Mouse (Mus musculus): ENCODE measurements around the gene 0610012G03Rik. TPM values are rescaled to one million over a fixed set of nuclear protein-coding genes. Genes with fewer than 3 reads are reported as not detected.
"Not testable (repeated sequence)": the region's sequence is repeated elsewhere in the genome, so short reads cannot be mapped to it uniquely, and the experiment has no call there.

The 0610012G03Rik gene
- polyA plus RNA-seq, 1 experiment: 49.6 TPM

DNA sequence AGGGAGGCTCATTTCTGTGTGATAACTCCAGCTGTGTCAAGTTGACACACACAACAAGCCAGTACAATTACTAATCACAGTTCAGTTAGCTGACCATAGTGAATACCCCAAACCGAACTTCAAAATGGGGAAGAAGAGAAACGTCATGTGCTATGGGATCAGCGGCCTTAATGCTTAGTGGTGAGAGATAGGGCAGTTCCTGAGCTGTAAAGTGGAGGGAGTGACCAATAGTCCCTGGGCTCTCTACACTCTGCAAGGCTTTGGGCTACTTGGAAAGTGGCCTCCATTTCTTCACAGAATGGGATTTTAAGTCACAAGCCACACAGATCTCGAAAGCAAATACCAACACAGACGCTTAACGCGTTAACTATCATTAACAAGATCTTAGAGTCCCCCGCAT, 961 bp downstream of the 0610012G03Rik start:
- 16% methylated on average over 8 of the region's 8 CpGs for WGBS
- DNase-seq: no peak
- peak overlapping the region; percentile 99 for H3K4me3 ChIP-seq (replicated peaks; ENCODE audit: extremely low read depth, low read depth, low read length)
- H3K4me1 ChIP-seq (ENCODE audit: control insufficient read depth, insufficient read depth, low read length): peaks cover 7% of the 10 kb centered on the region; the same call in 1 of the 2 replicates
- TF ChIP-seq POLR2A (IDR thresholded peaks at IDR 0.05; ENCODE audit: borderline replicate concordance, extremely low read depth, low read depth, low read length): no peak
- TF ChIP-seq CTCF (IDR thresholded peaks at IDR 0.05; ENCODE audit: insufficient read depth, low read length): no peak

DNA sequence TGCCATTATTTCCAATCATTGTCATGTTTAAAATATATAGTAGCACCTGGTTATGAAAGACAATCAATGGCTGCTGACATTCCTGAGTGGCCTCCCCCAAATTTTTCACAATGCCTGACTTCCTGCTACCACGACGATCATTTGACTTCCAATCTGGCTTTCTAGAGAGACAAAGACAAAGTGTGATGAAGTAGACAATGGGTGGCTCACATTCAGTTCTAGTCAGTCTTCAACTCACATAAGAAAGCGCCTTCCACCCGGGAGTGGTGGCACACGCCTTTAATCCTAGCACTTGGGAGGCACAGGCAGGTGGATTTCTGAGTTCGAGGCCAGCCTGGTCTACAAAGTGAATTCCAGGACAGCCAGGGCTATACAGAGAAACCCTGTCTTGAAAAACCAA, 2.3 kb downstream of the 0610012G03Rik start:
- WGBS: 81% methylated on average over 6 of the region's 6 CpGs
- H3K4me3 ChIP-seq (replicated peaks; ENCODE audit: extremely low read depth, low read depth, low read length); DNase-seq; H3K4me1 ChIP-seq (ENCODE audit: control insufficient read depth, insufficient read depth, low read length): not testable (repeated sequence)

DNA sequence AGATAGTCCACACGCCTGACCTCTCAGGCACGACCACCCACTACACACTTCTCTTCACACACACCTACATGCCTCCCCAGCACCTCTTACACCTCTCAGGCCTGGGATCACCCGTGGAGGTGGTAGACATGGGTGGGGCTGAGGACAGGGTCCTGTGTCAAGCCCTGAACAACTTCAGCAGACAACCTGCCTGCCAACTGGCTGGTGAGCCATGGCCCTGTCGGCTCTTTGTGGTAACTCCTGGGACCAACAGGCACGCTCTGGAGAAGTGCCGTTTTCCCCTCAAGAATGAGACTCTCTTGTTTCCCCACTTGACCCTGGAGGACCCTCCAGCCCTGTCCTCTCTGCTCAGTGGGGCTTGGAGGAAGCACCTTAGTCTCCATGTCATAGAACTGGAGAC, 2.9 kb downstream of the 0610012G03Rik start:
- Histone ChIP-seq H3K4me1 (ENCODE audit: control insufficient read depth, insufficient read depth, low read length) (peaks cover 7% of the 10 kb centered on the region; the same call in 1 of the 2 replicates), H3K4me3 (replicated peaks; ENCODE audit: extremely low read depth, low read depth, low read length) (no peak overlapping the region)
- TF ChIP-seq CTCF (IDR thresholded peaks at IDR 0.05; ENCODE audit: insufficient read depth, low read length) (no peak), POLR2A (IDR thresholded peaks at IDR 0.05; ENCODE audit: borderline replicate concordance, extremely low read depth, low read depth, low read length) (no peak)
- no peak for DNase-seq
- WGBS: 76% methylated on average over 6 of the region's 6 CpGs

DNA sequence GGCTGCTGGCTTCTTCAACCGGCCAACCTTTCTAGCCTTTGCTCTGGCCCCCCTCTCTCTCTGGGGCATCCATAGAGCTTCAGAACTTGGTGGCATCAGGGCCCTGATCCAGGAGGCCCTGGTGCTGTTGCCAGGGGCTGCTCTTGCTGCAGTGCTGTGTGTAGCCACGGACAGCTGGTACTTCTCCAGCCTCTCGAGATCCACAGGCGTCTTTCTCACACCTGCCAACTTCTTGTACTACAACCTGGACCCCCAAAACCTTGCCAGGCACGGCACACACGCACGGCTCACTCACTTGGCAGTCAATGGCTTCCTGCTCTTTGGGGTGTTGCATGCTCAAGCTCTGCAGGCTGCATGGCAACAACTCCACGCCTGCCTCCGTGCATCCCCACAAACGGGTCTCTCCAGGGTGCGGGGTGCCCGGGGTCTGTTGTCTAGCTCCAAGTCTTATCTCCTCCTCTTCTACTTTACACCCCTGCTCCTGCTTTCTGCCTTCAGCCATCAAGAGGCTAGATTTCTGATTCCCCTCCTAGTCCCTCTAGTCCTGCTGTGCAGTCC, 3.5 kb downstream of the 0610012G03Rik start:
- no peak for TF ChIP-seq CTCF (IDR thresholded peaks at IDR 0.05; ENCODE audit: insufficient read depth, low read length)
- no peak for TF ChIP-seq POLR2A (IDR thresholded peaks at IDR 0.05; ENCODE audit: borderline replicate concordance, extremely low read depth, low read depth, low read length)
- Histone ChIP-seq H3K4me3 (replicated peaks; ENCODE audit: extremely low read depth, low read depth, low read length) (no peak overlapping the region), H3K4me1 (ENCODE audit: control insufficient read depth, insufficient read depth, low read length) (peaks cover 7% of the 10 kb centered on the region; the same call in 1 of the 2 replicates)
- no peak for DNase-seq
- 90% methylated on average over 12 of the region's 12 CpGs for WGBS

DNA sequence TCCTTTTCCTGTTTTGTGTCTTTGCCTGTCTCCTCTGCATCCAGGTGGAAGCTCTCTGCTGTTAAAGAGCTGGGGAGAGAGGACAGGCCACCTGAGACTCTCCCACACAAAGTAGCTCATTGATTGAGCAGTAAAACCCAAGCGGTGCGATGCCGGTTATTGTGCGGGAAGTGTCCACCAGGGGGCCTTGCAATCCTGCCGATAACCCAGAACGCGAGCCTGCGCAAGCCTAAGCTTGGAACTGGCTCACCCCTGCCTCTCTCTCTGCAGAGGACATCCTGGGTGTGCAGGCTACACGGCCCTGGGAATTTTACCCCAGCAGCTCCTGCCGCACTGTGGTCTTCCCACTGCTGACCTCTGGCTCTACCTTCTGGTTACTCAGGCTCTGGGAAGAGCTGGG, 4.3 kb downstream of the 0610012G03Rik start:
- peaks cover 7% of the 10 kb centered on the region; the same call in 1 of the 2 replicates for H3K4me1 ChIP-seq (ENCODE audit: control insufficient read depth, insufficient read depth, low read length)
- no peak overlapping the region for H3K4me3 ChIP-seq (replicated peaks; ENCODE audit: extremely low read depth, low read depth, low read length)
- TF ChIP-seq CTCF (IDR thresholded peaks at IDR 0.05; ENCODE audit: insufficient read depth, low read length) (peak; percentile 69), POLR2A (IDR thresholded peaks at IDR 0.05; ENCODE audit: borderline replicate concordance, extremely low read depth, low read depth, low read length) (no peak)
- peak; percentile 67 for DNase-seq
- 3% methylated on average over 10 of the region's 10 CpGs for WGBS

DNA sequence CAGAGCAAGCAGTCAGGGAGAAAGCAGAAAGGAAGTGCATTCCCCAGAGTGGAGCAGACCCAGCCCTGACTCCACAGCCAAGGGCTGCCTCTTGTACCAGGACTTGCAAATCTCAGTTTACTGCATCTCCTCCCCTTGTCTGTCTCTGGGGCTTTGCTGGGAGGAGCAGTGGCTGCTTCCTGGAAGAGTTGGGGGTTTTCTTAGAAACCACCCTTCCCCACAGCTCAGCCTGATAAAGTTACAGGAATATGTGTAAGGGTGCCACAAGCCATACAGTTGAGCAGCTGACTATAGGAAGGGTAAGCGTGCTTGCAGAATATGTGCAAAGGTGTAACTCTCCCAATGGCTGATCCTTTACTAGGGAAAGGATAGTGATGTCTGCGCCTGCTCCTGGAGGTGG, 7.7 kb downstream of the 0610012G03Rik start:
- H3K4me3 ChIP-seq (replicated peaks; ENCODE audit: extremely low read depth, low read depth, low read length): no peak overlapping the region
- no peak for DNase-seq
- TF ChIP-seq CTCF (IDR thresholded peaks at IDR 0.05; ENCODE audit: insufficient read depth, low read length): no peak
- TF ChIP-seq POLR2A (IDR thresholded peaks at IDR 0.05; ENCODE audit: borderline replicate concordance, extremely low read depth, low read depth, low read length): no peak
- 0 out of 2 replicates have a peak, but pooled peaks cover 2% of the 10 kb centered on the region for H3K4me1 ChIP-seq (ENCODE audit: control insufficient read depth, insufficient read depth, low read length)
- 66% methylated on average over 2 of the region's 2 CpGs for WGBS

DNA sequence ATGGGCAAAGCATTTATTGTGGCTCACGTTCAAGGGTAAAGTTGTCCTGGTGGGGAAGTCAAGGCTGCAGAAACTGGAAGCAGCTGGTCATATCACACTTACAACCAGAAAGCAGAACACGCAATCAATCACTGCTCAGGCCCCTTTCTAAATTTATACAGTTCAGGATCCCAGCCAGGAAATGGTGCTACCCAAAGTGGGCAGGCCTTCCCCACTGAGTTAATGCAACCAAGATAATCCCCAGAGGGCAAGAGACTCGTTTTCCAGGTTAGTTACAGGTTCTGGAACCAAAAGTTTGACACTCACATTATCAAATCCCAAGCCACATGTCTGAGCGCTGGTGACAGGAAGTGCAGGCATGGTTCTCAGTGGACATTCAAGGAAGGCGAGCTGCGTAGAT, 9.4 kb downstream of the 0610012G03Rik start:
- H3K4me3 ChIP-seq (replicated peaks; ENCODE audit: extremely low read depth, low read depth, low read length): no peak overlapping the region
- no peak for DNase-seq
- no peaks in the 10 kb centered on the region for H3K4me1 ChIP-seq (ENCODE audit: control insufficient read depth, insufficient read depth, low read length)
- 60% methylated on average over 6 of the region's 6 CpGs for WGBS
- TF ChIP-seq CTCF (IDR thresholded peaks at IDR 0.05; ENCODE audit: insufficient read depth, low read length) (no peak), POLR2A (IDR thresholded peaks at IDR 0.05; ENCODE audit: borderline replicate concordance, extremely low read depth, low read depth, low read length) (no peak)

DNA sequence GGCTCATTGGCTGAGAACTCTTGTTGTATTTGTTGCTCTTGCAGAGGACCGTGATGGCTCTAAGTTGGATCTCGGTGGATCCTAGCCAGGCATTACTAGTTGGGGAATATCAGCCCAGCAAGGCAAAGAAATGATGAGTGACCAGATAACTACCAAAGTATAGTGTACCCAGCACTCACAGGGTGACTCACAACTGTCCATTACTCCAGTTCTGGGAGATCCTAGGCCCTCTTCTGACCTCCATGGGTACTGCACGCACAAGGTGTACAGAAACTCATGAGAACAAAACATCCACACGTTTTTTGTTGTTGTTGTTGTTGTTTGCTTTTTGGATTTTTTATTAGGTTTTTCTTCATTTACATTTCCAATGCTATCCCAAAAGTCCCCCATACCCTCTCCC, 11.7 kb downstream of the 0610012G03Rik start:
- peaks cover 3% of the 10 kb centered on the region for H3K4me1 ChIP-seq (ENCODE audit: control insufficient read depth, insufficient read depth, low read length)
- whole genome bisulfite sequencing: 83% methylated on average over 4 of the region's 4 CpGs
- no peak overlapping the region for H3K4me3 ChIP-seq (replicated peaks; ENCODE audit: extremely low read depth, low read depth, low read length)
- TF ChIP-seq POLR2A (IDR thresholded peaks at IDR 0.05; ENCODE audit: borderline replicate concordance, extremely low read depth, low read depth, low read length) (no peak), CTCF (IDR thresholded peaks at IDR 0.05; ENCODE audit: insufficient read depth, low read length) (no peak)
- DNase-seq: no peak

DNA sequence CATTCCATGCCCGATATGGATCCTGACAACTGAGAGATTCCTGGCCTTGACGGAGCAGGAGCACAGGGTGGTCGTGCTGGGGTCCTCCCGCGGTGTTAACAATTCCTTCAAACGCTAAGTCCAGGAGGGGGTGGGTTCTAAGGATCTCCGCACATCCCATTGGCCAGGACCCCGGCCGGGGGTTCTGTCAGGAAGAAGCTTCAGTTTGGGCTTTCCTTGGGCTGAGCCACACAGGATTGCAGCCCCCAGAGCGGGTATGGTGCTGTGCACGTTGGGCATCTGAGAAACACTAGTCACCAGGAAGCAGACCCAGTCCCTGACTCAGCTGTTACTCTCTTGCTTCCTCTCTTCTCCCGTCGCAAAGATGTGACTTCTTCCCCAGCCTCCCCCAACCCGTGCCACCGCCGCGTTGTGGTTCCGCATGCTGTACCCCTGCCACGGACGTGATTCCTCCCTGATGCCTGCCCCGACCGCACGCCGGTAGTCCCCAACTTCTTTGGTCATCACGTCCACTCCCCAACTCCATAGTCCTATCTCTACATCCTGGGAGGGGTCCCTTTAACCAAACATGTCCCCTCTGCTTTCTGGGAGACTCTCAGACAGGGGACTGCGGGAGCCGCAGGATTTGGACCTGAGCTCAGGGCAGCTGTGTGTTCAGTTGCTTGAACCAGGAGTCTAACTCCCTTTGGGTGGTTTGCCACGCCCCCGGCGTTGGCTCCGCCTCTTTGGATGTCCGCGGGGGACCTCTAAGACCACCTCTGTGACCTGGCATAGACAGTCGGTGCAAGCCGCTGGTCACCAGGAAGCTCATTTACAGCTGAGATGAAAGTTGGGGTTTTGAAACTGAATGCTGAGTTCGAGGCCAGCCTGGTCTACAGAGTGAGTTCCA, 13.0 kb downstream of the 0610012G03Rik start:
- H3K4me3 ChIP-seq (replicated peaks; ENCODE audit: extremely low read depth, low read depth, low read length): no peak overlapping the region
- H3K4me1 ChIP-seq (ENCODE audit: control insufficient read depth, insufficient read depth, low read length): peaks cover 3% of the 10 kb centered on the region
- no peak for TF ChIP-seq CTCF (IDR thresholded peaks at IDR 0.05; ENCODE audit: insufficient read depth, low read length)
- TF ChIP-seq POLR2A (IDR thresholded peaks at IDR 0.05; ENCODE audit: borderline replicate concordance, extremely low read depth, low read depth, low read length): no peak
- WGBS: 10% methylated on average over 36 of the region's 36 CpGs
- no peak for DNase-seq

DNA sequence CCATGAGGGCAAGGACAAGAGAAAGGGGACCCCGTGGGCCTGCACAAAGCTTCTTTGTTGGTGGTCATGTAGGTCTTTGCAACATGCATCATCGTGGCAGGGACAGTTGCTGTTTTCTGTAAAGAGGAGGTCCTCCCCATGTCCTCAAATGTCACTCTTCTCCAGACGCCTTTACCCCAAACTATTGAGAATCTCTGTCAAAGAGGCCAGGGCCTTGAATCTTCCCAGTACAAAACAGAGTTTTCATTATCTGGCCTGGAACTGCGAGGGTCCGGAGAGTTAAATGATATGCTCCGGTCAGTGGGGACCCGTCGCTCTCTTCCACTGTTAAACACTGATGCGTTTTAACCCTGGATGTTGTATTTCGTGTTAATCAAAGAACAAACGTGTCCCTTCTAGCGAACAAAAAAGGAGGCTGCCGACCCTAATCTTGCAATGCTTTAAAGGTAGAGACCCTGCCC, 13.7 kb downstream of the 0610012G03Rik start:
- WGBS: 40% methylated on average over 13 of the region's 13 CpGs

More for the DNA sequence above, 13.7 kb downstream of the 0610012G03Rik start:
- H3K4me1 ChIP-seq (ENCODE audit: control insufficient read depth, insufficient read depth, low read length): peaks cover 3% of the 10 kb centered on the region
- no peak overlapping the region for H3K4me3 ChIP-seq (replicated peaks; ENCODE audit: extremely low read depth, low read depth, low read length)
- no peak for DNase-seq
- TF ChIP-seq POLR2A (IDR thresholded peaks at IDR 0.05; ENCODE audit: borderline replicate concordance, extremely low read depth, low read depth, low read length) (no peak), CTCF (IDR thresholded peaks at IDR 0.05; ENCODE audit: insufficient read depth, low read length) (no peak)
